Mouse (Mus musculus) midbrain, postnatal 0 days (tissue): ENCODE results near the gene Katnb1. TPM values are rescaled to one million over a fixed set of nuclear protein-coding genes. Genes with fewer than 3 reads are reported as not detected.
A peak's percentile ranks its signal among the peaks of the same experiment; 100 is the strongest.

Experiments
- ATAC-seq: fragments of 200-750 bp; cut with Nextera tagmentation; 2 replicates; pipeline ENCODE4 v1.8.0; 2017; ENCODE audit warnings: moderate number of reproducible peaks, mild to moderate bottlenecking, moderate TSS enrichment, moderate library complexity; ENCODE audit not compliant: low FRiP score
- DNase-seq: peaks from one replicate; pipeline ENCODE4 v3.0.0-alpha.2; 2015; ENCODE audit warnings: low spot score
- H3K27ac ChIP-seq: fragments of 300-500 bp; sonication (generic); 2 replicates; pipeline ENCODE4 v1.5.1; 2014; ENCODE audit warnings: low read depth, mild to moderate bottlenecking, low read length, mixed read lengths
- H3K27me3 ChIP-seq: fragments of 300-500 bp; sonication (generic); 2 replicates; pipeline ENCODE4 v1.6.1; 2014; ENCODE audit warnings: low read length, control low read depth, mixed read lengths; ENCODE audit not compliant: insufficient read depth
- H3K36me3 ChIP-seq: fragments of 300-500 bp; sonication (generic); 2 replicates; pipeline ENCODE4 v1.6.1; 2014; ENCODE audit warnings: low read length, control low read depth, mixed read lengths; ENCODE audit not compliant: insufficient read depth
- H3K4me1 ChIP-seq: fragments of 300-500 bp; sonication (generic); 2 replicates; pipeline ENCODE4 v1.6.1; 2014; ENCODE audit warnings: mild to moderate bottlenecking, control low read depth, antibody characterized with exemption, low read length, mixed read lengths; ENCODE audit not compliant: insufficient read depth
- H3K4me2 ChIP-seq: fragments of 300-500 bp; sonication (generic); 2 replicates; pipeline ENCODE4 v1.6.1; 2014; ENCODE audit warnings: low read depth, mild to moderate bottlenecking, low read length, mixed read lengths; ENCODE audit not compliant: poor library complexity, severe bottlenecking
- H3K4me3 ChIP-seq: fragments of 300-500 bp; sonication (generic); 2 replicates; pipeline ENCODE4 v1.5.1; 2014; ENCODE audit warnings: low read depth, mild to moderate bottlenecking, low read length, moderate library complexity
- H3K9ac ChIP-seq: fragments of 300-500 bp; sonication (generic); replicated peaks from 2 replicates; pipeline ENCODE4 v1.6.1; 2014; ENCODE audit warnings: mild to moderate bottlenecking, low read length, moderate library complexity, mixed read lengths; ENCODE audit not compliant: poor library complexity, severe bottlenecking
- H3K9me3 ChIP-seq: fragments of 300-500 bp; sonication (generic); 2 replicates; pipeline ENCODE4 v1.6.1; 2016; ENCODE audit warnings: low read length, control low read depth
- CTCF ChIP-seq: IDR thresholded peaks from 2 replicates; pipeline ENCODE4 v1.5.1; 2016; ENCODE audit warnings: antibody characterized with exemption, mild to moderate bottlenecking
- WGBS: fragments of 180-500 bp; shearing (Covaris S2); extraction: QIAGEN DNeasy Blood & Tissue Kit; methylation state at CpG from one replicate; pipeline ENCODE4 v1.1.7; 2014; 5-methylcytosine and 5-hydroxymethylcytosine counted together
- polyA plus RNA-seq: library from polyadenylated mRNA; unstranded; fragments of >200 nt; fragmentation: Nextera tagmentation; extraction: Ambion mirVana; gene quantifications from 2 replicates; pipeline ENCODE4 v1.2.1, GENCODE M21; 2015
- total RNA-seq: library from RNA; depleted of rRNA; stranded (reverse); fragments of >200 nt; gene quantifications from 2 replicates; pipeline ENCODE4 v1.2.3, GENCODE M21; 2014

Katnb1 gene
- total and polyA plus RNA-seq, 2 experiments from 2014 or later: 52.5 to 61.6 TPM

- DNase-seq (no peak), ATAC-seq (no peak)
- Histone ChIP-seq H3K4me3 (no peak overlapping the region), H3K27ac (no peak overlapping the region), H3K9ac (no peak overlapping the region), H3K4me1 (no peaks in the 10 kb centered on the region), H3K27me3 (no peaks in the 10 kb centered on the region), H3K36me3 (peaks cover 26% of the 10 kb centered on the region), H3K4me2 (no peak overlapping the region), H3K9me3 (no peaks in the 10 kb centered on the region)
- peak; percentile 46 for TF ChIP-seq CTCF
- WGBS: 91% methylated on average over 5 of the region's 5 CpGs
These were observed 42.5 kb downstream of the Katnb1 start for GRCm38 (mm10) chr8:95123455-95123854.

- ATAC-seq (no peak), DNase-seq (no peak)
- no peak for TF ChIP-seq CTCF
- no peak overlapping the region for H3K9ac ChIP-seq
- no peak overlapping the region for H3K4me2 ChIP-seq
- no peak overlapping the region for H3K27ac ChIP-seq
- no peaks in the 10 kb centered on the region for H3K27me3 ChIP-seq
- 89% methylated on average over 11 of the region's 11 CpGs for WGBS
- no peaks in the 10 kb centered on the region for H3K4me1 ChIP-seq
- no peak overlapping the region for H3K4me3 ChIP-seq
- no peaks in the 10 kb centered on the region for H3K9me3 ChIP-seq
- peaks cover 37% of the 10 kb centered on the region for H3K36me3 ChIP-seq
These were observed 45.5 kb downstream of the Katnb1 start for GRCm38 (mm10) chr8:95126497-95126896.

GRCm38 (mm10) chr8:95127658-95128057, 46.7 kb downstream of the Katnb1 start:
- Histone ChIP-seq H3K27me3 (no peaks in the 10 kb centered on the region), H3K9me3 (no peaks in the 10 kb centered on the region), H3K4me2 (no peak overlapping the region), H3K36me3 (peaks cover 42% of the 10 kb centered on the region), H3K4me3 (no peak overlapping the region), H3K9ac (no peak overlapping the region), H3K27ac (no peak overlapping the region), H3K4me1 (no peaks in the 10 kb centered on the region)
- WGBS: 58% methylated on average over 9 of the region's 9 CpGs
- DNase-seq (no peak), ATAC-seq (no peak)
- TF ChIP-seq CTCF: no peak

- no peak overlapping the region for H3K4me3 ChIP-seq
- peaks cover 45% of the 10 kb centered on the region for H3K36me3 ChIP-seq
- H3K9ac ChIP-seq: no peak overlapping the region
- no peak for TF ChIP-seq CTCF
- no peaks in the 10 kb centered on the region for H3K27me3 ChIP-seq
- no peaks in the 10 kb centered on the region for H3K9me3 ChIP-seq
- WGBS: 85% methylated on average over 11 of the region's 11 CpGs
- no peaks in the 10 kb centered on the region for H3K4me1 ChIP-seq
- no peak overlapping the region for H3K4me2 ChIP-seq
- H3K27ac ChIP-seq: no peak overlapping the region
- DNase-seq (no peak), ATAC-seq (no peak)
These were observed 47.8 kb downstream of the Katnb1 start for GRCm38 (mm10) chr8:95128750-95129260.

- WGBS: 68% methylated on average over 15 of the region's 15 CpGs
- no peak overlapping the region for H3K4me3 ChIP-seq
- ATAC-seq: no peak
- no peaks in the 10 kb centered on the region for H3K27me3 ChIP-seq
- H3K4me2 ChIP-seq: no peak overlapping the region
- no peak overlapping the region for H3K9ac ChIP-seq
- H3K9me3 ChIP-seq: no peaks in the 10 kb centered on the region
- peaks cover 46% of the 10 kb centered on the region for H3K36me3 ChIP-seq
- DNase-seq: no peak
- no peaks in the 10 kb centered on the region for H3K4me1 ChIP-seq
- no peak overlapping the region for H3K27ac ChIP-seq
- TF ChIP-seq CTCF: no peak
These were observed 50.1 kb downstream of the Katnb1 start for GRCm38 (mm10) chr8:95130966-95131537.

- H3K27me3 ChIP-seq: no peaks in the 10 kb centered on the region
- H3K4me3 ChIP-seq: no peak overlapping the region
- ATAC-seq: no peak
- H3K36me3 ChIP-seq: peaks cover 41% of the 10 kb centered on the region
- 87% methylated on average over 5 of the region's 5 CpGs for WGBS
- no peak for TF ChIP-seq CTCF
- no peak overlapping the region for H3K9ac ChIP-seq
- 0 out of 2 replicates have a peak, but pooled peaks cover 2% of the 10 kb centered on the region for H3K4me1 ChIP-seq
- H3K27ac ChIP-seq: no peak overlapping the region
- no peak overlapping the region for H3K4me2 ChIP-seq
- DNase-seq: no peak
- no peaks in the 10 kb centered on the region for H3K9me3 ChIP-seq
These were observed 51.0 kb downstream of the Katnb1 start for GRCm38 (mm10) chr8:95131983-95132382.
